Mouse (Mus musculus) heart, adult 2 months (tissue): ENCODE results near the gene Rcl1.

Experiments used
- CTCF ChIP-seq: fragments of 200-600 bp; IDR thresholded peaks from 2 replicates; pipeline ENCODE4 v1.8.1; 2022; ENCODE audit warnings: antibody characterized with exemption, mild to moderate bottlenecking, moderate library complexity
- EP300 ChIP-seq: fragments of 200-500 bp; IDR thresholded peaks from 2 replicates; pipeline ENCODE4 v1.6.1; 2011; ENCODE audit warnings: low read depth, low read length, control low read depth; ENCODE audit not compliant: insufficient read depth
- POLR2A ChIP-seq: fragments of 200-500 bp; IDR thresholded peaks from 2 replicates; pipeline ENCODE4 v1.6.1; 2011; ENCODE audit warnings: mild to moderate bottlenecking, low read depth, low read length, control low read depth; ENCODE audit not compliant: insufficient read depth

DNA sequence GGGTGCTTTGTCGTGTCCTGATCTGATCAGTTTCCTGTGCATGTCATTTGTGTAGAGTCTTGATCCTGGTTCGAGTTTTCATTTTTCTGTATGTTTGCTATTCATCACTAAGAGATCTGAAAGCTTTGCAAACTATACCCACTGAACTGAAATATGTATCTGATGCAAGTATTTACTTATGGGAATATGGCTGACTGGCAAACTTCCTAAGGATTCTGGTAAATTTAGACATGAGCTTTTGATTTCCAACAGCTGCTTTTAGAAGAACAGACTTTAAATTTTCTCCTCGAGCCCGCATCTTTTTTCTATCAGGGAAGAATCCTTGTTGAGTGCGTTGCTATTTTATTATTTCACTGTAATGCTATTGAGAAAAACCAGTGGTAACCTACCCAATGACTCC lies 81.0 kb downstream of the Rcl1 start:
- TF ChIP-seq POLR2A (no peak), CTCF (no peak), EP300 (no peak)
